Mouse (Mus musculus) ES-Bruce4 (cell line): Measurements from ENCODE around the gene Spg11.

Source experiments
- CTCF ChIP-seq: IDR thresholded peaks from one replicate; pipeline ENCODE4 v1.8.1; 2011; ENCODE audit warnings: low read depth, low read length
- EP300 ChIP-seq: IDR thresholded peaks from 2 replicates; pipeline ENCODE4 v1.6.1; 2011; ENCODE audit warnings: low read depth, low read length; ENCODE audit not compliant: insufficient read depth
- POLR2A ChIP-seq: IDR thresholded peaks from one replicate; pipeline ENCODE4 v1.8.1; 2011; ENCODE audit warnings: low read length; ENCODE audit not compliant: insufficient read depth

DNA sequence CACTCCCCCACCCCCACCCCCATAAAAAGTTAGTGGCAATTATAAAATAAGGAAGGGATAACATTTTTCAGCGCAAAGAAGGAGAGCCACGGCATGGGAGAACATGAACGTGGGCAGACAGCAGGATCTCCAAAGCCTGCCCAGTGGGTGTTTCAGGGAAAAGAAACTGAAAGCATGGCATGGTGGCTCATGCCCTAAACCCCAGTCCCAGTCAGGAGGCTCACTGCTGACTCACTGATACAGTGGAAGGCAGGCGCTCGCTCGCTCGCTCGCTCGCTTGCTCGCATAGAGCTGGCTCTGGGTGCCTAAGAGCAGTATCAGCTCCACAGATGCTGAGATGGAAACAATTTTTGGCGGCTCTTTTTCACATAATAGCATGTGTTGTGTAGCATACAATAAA lies 46.1 kb upstream of the Spg11 start:
- TF ChIP-seq POLR2A (no peak), CTCF (no peak), EP300 (no peak)
